Mouse (Mus musculus): Measurements from ENCODE around the gene Nudcd3.

Nudcd3 gene

DNA sequence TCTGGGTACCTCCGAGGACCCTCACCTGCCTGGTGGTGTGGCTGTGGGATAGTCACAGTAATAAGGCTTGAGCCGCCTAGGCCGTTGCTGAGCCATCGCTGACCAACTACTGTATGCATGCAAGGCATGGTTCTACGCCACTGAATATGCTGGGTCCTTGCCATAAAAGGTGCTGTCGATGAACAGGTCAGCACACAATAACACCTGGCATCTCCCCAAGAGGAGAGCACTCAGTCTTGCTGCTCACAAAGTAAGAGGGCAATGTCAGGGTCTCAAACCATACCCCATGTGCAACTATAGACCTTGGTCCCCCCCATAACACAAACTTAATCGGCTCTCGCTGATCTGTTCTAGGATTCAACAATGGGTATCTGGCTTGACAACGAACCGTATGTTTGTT lies 141.1 kb downstream of the Nudcd3 start:
- DNase-seq = no peak

All from embryo, embryonic 11 days (tissue).